Mouse (Mus musculus) midbrain, postnatal 0 days (tissue): Measurements from ENCODE around the gene Ampd3. TPM values are rescaled to one million over a fixed set of nuclear protein-coding genes. Genes with fewer than 3 reads are reported as not detected.

Source experiments
- ATAC-seq: fragments of 200-750 bp; cut with Nextera tagmentation; 2 replicates; pipeline ENCODE4 v1.8.0; 2017; ENCODE audit warnings: moderate number of reproducible peaks, mild to moderate bottlenecking, moderate TSS enrichment, moderate library complexity; ENCODE audit not compliant: low FRiP score
- DNase-seq: peaks from one replicate; pipeline ENCODE4 v3.0.0-alpha.2; 2015; ENCODE audit warnings: low spot score
- H3K27ac ChIP-seq: fragments of 300-500 bp; sonication (generic); 2 replicates; pipeline ENCODE4 v1.5.1; 2014; ENCODE audit warnings: low read depth, mild to moderate bottlenecking, low read length, mixed read lengths
- H3K27me3 ChIP-seq: fragments of 300-500 bp; sonication (generic); 2 replicates; pipeline ENCODE4 v1.6.1; 2014; ENCODE audit warnings: low read length, control low read depth, mixed read lengths; ENCODE audit not compliant: insufficient read depth
- H3K36me3 ChIP-seq: fragments of 300-500 bp; sonication (generic); 2 replicates; pipeline ENCODE4 v1.6.1; 2014; ENCODE audit warnings: low read length, control low read depth, mixed read lengths; ENCODE audit not compliant: insufficient read depth
- H3K4me1 ChIP-seq: fragments of 300-500 bp; sonication (generic); 2 replicates; pipeline ENCODE4 v1.6.1; 2014; ENCODE audit warnings: mild to moderate bottlenecking, control low read depth, antibody characterized with exemption, low read length, mixed read lengths; ENCODE audit not compliant: insufficient read depth
- H3K4me2 ChIP-seq: fragments of 300-500 bp; sonication (generic); 2 replicates; pipeline ENCODE4 v1.6.1; 2014; ENCODE audit warnings: low read depth, mild to moderate bottlenecking, low read length, mixed read lengths; ENCODE audit not compliant: poor library complexity, severe bottlenecking
- H3K4me3 ChIP-seq: fragments of 300-500 bp; sonication (generic); 2 replicates; pipeline ENCODE4 v1.5.1; 2014; ENCODE audit warnings: low read depth, mild to moderate bottlenecking, low read length, moderate library complexity
- H3K9ac ChIP-seq: fragments of 300-500 bp; sonication (generic); replicated peaks from 2 replicates; pipeline ENCODE4 v1.6.1; 2014; ENCODE audit warnings: mild to moderate bottlenecking, low read length, moderate library complexity, mixed read lengths; ENCODE audit not compliant: poor library complexity, severe bottlenecking
- H3K9me3 ChIP-seq: fragments of 300-500 bp; sonication (generic); 2 replicates; pipeline ENCODE4 v1.6.1; 2016; ENCODE audit warnings: low read length, control low read depth
- CTCF ChIP-seq: IDR thresholded peaks from 2 replicates; pipeline ENCODE4 v1.5.1; 2016; ENCODE audit warnings: antibody characterized with exemption, mild to moderate bottlenecking
- WGBS: fragments of 180-500 bp; shearing (Covaris S2); extraction: QIAGEN DNeasy Blood & Tissue Kit; methylation state at CpG from one replicate; pipeline ENCODE4 v1.1.7; 2014; 5-methylcytosine and 5-hydroxymethylcytosine counted together
- polyA plus RNA-seq: library from polyadenylated mRNA; unstranded; fragments of >200 nt; fragmentation: Nextera tagmentation; extraction: Ambion mirVana; gene quantifications from 2 replicates; pipeline ENCODE4 v1.2.1, GENCODE M21; 2015
- total RNA-seq: library from RNA; depleted of rRNA; stranded (reverse); fragments of >200 nt; gene quantifications from 2 replicates; pipeline ENCODE4 v1.2.3, GENCODE M21; 2014

Ampd3 gene
- total and polyA plus RNA-seq, 2 experiments from 2014 or later = 13.2 to 20.6 TPM

DNA sequence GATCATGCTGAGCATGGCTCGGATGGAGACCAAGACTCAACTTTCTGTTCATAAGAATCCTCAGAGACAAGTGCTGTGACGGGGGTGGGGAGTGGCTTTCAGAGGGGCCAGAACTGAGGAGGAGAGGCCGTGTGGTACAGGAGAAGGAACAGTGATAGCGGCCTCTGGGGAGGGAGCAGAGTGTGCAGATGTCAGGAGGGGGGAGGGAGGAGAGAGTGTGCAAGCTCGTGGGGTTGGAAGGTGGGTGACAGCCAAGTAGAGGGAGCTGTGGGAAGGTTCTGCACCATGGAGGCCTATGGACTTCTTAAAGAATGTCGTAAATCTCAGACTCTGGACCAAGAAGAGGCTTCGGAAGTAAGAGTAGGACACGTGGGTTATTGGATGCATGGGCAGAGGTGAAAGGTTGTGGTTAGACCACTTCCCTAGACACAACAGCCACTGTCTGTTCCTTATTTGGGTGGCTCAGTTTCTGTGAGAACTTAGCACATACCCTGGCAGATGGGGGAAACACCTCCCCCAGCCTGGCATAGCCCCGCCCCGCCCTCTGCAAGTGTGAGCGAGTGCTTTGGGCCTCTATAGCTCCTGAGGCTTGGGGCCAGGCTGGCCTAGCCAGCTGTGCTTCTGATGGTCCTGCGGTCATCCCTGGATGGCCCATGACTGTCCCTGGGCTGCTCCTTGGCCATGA is 28.5 kb downstream of the Ampd3 start:
- TF ChIP-seq CTCF = no peak
- Histone ChIP-seq H3K4me2 (no peak overlapping the region), H3K4me1 (no peaks in the 10 kb centered on the region), H3K36me3 (peaks cover 4% of the 10 kb centered on the region; the same call in 1 of the 2 replicates), H3K9me3 (no peaks in the 10 kb centered on the region), H3K27me3 (no peaks in the 10 kb centered on the region), H3K9ac (no peak overlapping the region), H3K27ac (no peak overlapping the region), H3K4me3 (no peak overlapping the region)
- ATAC-seq (no peak), DNase-seq (no peak)
- WGBS = 77% methylated on average over 12 of the region's 12 CpGs

DNA sequence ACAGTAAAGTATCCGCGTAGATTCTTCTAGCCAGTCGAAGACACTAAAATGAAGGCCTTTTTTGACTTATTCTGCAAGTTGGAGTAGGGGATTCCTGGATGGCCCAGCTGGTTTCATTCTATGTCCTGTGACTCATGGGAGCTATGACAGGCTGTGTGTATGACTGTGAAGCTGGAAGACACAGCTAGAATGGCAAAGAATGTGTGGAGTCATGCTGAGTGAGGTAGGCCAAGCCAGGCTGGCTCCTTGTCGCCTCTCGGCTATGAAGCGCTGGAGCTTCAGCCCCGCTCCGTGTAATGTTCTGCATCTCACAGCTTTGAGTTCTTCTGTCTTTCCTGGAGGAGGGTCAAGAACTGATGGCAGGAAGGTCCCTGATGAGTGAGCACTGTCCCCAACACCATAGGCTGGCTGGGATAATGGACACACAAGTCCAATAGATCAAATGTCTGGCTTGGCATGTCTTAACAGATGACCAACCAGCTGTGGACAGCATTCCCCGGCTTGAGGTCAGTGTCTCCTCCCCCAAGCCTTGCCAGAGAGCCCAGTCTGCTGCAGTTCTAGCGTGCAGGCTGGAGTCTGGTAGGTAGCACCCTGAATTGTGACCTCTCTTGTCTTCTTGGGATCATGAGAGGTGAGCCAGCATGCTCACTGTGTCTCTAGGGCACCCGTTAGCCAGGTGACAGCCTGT is 29.9 kb downstream of the Ampd3 start:
- Histone ChIP-seq H3K27me3 (no peaks in the 10 kb centered on the region), H3K4me3 (no peak overlapping the region), H3K27ac (no peak overlapping the region), H3K9ac (no peak overlapping the region), H3K4me2 (no peak overlapping the region), H3K4me1 (no peaks in the 10 kb centered on the region), H3K9me3 (no peaks in the 10 kb centered on the region), H3K36me3 (no peaks in the 10 kb centered on the region; the same call in 1 of the 2 replicates)
- DNase-seq = no peak
- no peak for ATAC-seq
- 85% methylated on average over 11 of the region's 11 CpGs for WGBS
- no peak for TF ChIP-seq CTCF

DNA sequence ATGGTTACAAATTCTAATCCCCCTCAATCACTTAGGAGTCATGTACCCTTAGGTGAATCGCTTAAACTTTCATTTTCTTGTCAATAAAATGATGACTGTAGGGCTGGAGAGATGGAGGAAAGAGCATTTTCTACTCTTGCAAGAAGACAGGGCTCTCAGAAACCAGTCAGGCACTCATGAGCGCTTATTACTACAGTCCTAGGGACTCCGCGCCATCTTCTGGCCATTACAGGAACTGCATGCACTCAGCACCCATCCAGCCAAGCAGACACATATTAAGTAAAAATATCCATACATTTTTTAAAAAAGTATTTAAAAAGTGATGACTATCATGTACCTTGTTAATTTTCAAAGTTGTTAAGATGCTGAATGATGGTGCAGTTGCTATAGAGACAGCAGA is 33.0 kb downstream of the Ampd3 start:
- peaks cover 5% of the 10 kb centered on the region; the same call in 1 of the 2 replicates for H3K36me3 ChIP-seq
- H3K9me3 ChIP-seq = no peaks in the 10 kb centered on the region
- H3K4me1 ChIP-seq = no peaks in the 10 kb centered on the region
- no peak overlapping the region for H3K4me3 ChIP-seq
- H3K9ac ChIP-seq = no peak overlapping the region
- no peak overlapping the region for H3K4me2 ChIP-seq
- peak; percentile 59 for ATAC-seq
- 0 out of 2 replicates have a peak overlapping the region, but pooled peaks have one; percentile 38 for H3K27ac ChIP-seq
- peak; percentile 98 for TF ChIP-seq CTCF
- H3K27me3 ChIP-seq = no peaks in the 10 kb centered on the region
- DNase-seq = peak; percentile 93
- WGBS = under 1% methylated on average over 4 of the region's 4 CpGs

DNA sequence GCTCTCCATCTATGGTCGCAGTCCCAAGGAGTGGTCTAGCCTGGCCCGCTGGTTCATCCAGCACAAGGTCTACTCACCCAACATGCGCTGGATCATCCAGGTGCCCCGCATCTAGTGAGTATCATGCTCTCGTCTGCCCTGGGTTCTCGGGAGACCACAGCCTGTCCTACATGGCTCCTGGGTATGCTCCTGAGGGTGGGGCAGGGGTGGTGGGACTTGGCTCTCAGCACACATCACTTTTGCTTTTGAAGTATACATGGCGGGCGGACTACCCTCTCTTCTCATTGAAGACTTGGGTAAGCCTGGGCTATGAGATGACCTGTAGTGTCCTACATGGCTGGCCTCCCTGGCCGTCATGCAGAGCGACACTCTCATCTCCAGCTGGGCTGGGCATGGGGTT is 35.1 kb downstream of the Ampd3 start:
- no peaks in the 10 kb centered on the region for H3K27me3 ChIP-seq
- 96% methylated on average over 10 of the region's 10 CpGs for WGBS

DNA sequence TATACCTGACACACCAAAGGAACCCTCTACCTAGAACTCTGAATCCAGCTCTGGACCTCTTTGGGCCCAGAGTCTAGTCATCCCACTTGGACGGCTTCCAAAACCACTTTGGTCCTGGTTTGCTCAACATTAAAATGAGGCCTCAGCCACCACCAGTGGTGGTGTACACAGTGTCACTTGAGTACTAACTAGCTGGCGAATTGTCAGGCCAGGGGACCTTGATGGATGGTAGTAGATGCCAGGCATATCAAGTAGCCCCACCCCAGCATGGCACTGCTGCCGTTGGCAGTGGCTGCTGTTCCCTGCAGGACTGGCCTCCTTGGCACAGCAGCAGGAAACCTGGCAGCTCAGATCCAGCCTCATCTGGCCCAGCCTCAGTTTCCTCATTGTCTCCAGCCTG is 36.3 kb downstream of the Ampd3 start:
- TF ChIP-seq CTCF = no peak
- H3K27me3 ChIP-seq = no peaks in the 10 kb centered on the region
- no peak overlapping the region for H3K9ac ChIP-seq
- 0 out of 2 replicates have a peak, but pooled peaks have one; percentile 14 for ATAC-seq
- H3K27ac ChIP-seq = no peak overlapping the region
- peaks cover 5% of the 10 kb centered on the region; the same call in 1 of the 2 replicates for H3K36me3 ChIP-seq
- peak; percentile 76 for DNase-seq
- 71% methylated on average over 3 of the region's 3 CpGs for WGBS
- H3K4me1 ChIP-seq = no peaks in the 10 kb centered on the region
- H3K4me3 ChIP-seq = no peak overlapping the region
- H3K9me3 ChIP-seq = no peaks in the 10 kb centered on the region
- no peak overlapping the region for H3K4me2 ChIP-seq

More for the DNA sequence above, 35.1 kb downstream of the Ampd3 start:
- Histone ChIP-seq H3K36me3 (peaks cover 5% of the 10 kb centered on the region; the same call in 1 of the 2 replicates), H3K4me2 (no peak overlapping the region), H3K9me3 (no peaks in the 10 kb centered on the region), H3K27ac (no peak overlapping the region), H3K4me1 (no peaks in the 10 kb centered on the region), H3K9ac (no peak overlapping the region), H3K4me3 (no peak overlapping the region)
- TF ChIP-seq CTCF = no peak
- no peak for ATAC-seq
- DNase-seq = no peak

DNA sequence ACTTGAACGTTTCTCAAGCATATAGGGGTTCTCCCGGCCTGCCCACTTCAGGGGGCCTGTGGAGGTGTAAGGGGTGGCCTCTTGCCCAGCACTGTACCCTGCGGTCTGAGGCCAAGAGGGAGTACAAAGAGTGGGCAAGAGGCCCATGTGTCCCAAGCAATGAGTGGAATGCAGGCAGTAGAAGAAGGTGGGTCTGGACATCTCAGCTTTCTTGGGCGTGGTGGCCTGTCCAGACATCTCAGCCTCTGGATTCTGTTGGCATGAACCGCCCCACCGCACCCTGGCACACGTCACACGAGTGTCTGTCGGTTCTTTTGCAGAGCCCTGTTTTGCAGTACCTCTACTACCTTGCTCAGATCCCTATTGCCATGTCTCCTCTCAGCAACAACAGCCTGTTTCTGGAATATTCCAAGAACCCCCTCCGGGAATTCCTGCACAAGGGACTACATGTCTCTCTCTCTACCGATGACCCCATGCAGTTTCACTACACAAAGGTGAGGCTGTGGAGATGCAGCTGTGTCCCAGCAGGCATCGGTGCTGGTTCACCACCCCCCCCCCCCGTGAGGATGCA is 39.5 kb downstream of the Ampd3 start:
- WGBS = 88% methylated on average over 13 of the region's 13 CpGs

More for the DNA sequence above, 39.5 kb downstream of the Ampd3 start:
- Histone ChIP-seq H3K9ac (no peak overlapping the region), H3K4me3 (no peak overlapping the region), H3K36me3 (peaks cover 8% of the 10 kb centered on the region; the same call in 1 of the 2 replicates), H3K27ac (no peak overlapping the region), H3K9me3 (no peaks in the 10 kb centered on the region), H3K4me1 (no peaks in the 10 kb centered on the region), H3K27me3 (no peaks in the 10 kb centered on the region), H3K4me2 (no peak overlapping the region)
- TF ChIP-seq CTCF = no peak
- no peak for DNase-seq
- no peak for ATAC-seq
